Mouse (Mus musculus) lung, embryonic 16.5 days (tissue): ENCODE results near the gene Zfp444. TPM values are rescaled to one million over a fixed set of nuclear protein-coding genes. Genes with fewer than 3 reads are reported as not detected.

ENCODE experiments used
- ATAC-seq: fragments of 200-750 bp; cut with Nextera tagmentation; 2 replicates; pipeline ENCODE4 v1.8.0; 2017; ENCODE audit warnings: low read depth, mild to moderate bottlenecking, moderate library complexity
- H3K27ac ChIP-seq: fragments of 300-500 bp; sonication (generic); 2 replicates; pipeline ENCODE4 v1.5.1; 2014; ENCODE audit warnings: mild to moderate bottlenecking, control low read depth, low read length
- H3K27me3 ChIP-seq: fragments of 300-500 bp; sonication (generic); 2 replicates; pipeline ENCODE4 v1.6.1; 2014; ENCODE audit warnings: low read depth, low read length, mixed read lengths; ENCODE audit not compliant: control insufficient read depth, insufficient read depth
- H3K36me3 ChIP-seq: fragments of 300-500 bp; sonication (generic); 2 replicates; pipeline ENCODE4 v1.6.1; 2014; ENCODE audit warnings: low read length; ENCODE audit not compliant: control insufficient read depth, insufficient read depth
- H3K4me1 ChIP-seq: fragments of 300-500 bp; sonication (generic); replicated peaks from 2 replicates; pipeline ENCODE4 v1.6.1; 2014; ENCODE audit warnings: low read length, mixed read lengths; ENCODE audit not compliant: control insufficient read depth, insufficient read depth
- H3K4me2 ChIP-seq: fragments of 300-500 bp; sonication (generic); 2 replicates; pipeline ENCODE4 v1.6.1; 2014; ENCODE audit warnings: low read depth, low read length, control low read depth
- H3K4me3 ChIP-seq: fragments of 300-500 bp; sonication (generic); 2 replicates; pipeline ENCODE4 v1.5.1; 2014; ENCODE audit warnings: mild to moderate bottlenecking, low read length, control low read depth
- H3K9ac ChIP-seq: fragments of 300-500 bp; sonication (generic); 2 replicates; pipeline ENCODE4 v1.6.1; 2014; ENCODE audit warnings: low read length, control low read depth
- H3K9me3 ChIP-seq: fragments of 300-500 bp; sonication (generic); 2 replicates; pipeline ENCODE4 v1.6.1; 2016; ENCODE audit warnings: low read length; ENCODE audit not compliant: control insufficient read depth
- WGBS: fragments of 180-500 bp; shearing (Covaris S2); extraction: QIAGEN DNeasy Blood & Tissue Kit; methylation state at CpG from one replicate; pipeline ENCODE4 v1.1.7; 2014; 5-methylcytosine and 5-hydroxymethylcytosine counted together
- polyA plus RNA-seq: library from polyadenylated mRNA; unstranded; fragments of >200 nt; fragmentation: Nextera tagmentation; extraction: Ambion mirVana; gene quantifications from 2 replicates; pipeline ENCODE4 v1.2.1, GENCODE M21; 2015

Gene Zfp444
- polyA plus RNA-seq, 1 experiment from 2014 or later: 48.4 TPM

DNA sequence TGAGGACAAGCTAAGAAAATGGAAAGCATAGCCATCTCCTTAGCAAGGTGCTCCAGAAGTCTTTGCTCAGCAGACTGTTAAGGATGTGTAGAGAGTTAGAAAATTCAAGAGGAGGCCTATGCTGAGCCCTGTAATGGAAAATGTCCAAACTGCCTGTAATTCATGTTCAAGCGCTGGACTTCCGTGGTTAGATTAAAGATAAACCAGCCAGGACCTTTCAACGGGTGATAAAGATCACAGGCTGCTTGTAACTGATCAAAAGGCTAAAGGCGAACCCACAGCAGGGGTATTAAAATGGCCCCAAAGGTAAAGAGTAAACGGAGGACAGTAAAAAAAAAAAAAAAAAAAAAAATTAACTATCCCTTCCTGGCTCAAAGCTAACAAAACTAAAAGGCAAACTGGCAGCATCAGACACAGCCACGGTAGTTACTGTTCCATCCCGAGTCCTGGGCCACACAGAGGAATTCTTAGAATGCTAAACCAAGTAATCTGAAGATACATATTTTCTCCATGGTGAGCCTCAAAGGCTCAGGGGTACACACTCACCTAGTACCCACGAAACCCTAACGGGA is 15.0 kb upstream of the Zfp444 start:
- no peak for ATAC-seq
- peaks cover 17% of the 10 kb centered on the region for H3K4me1 ChIP-seq
- H3K36me3 ChIP-seq: no peaks in the 10 kb centered on the region
- 36% methylated on average over 9 of the region's 9 CpGs for WGBS
- peak overlapping the region; percentile 81 for H3K9ac ChIP-seq
- H3K27me3 ChIP-seq: no peaks in the 10 kb centered on the region
- H3K27ac ChIP-seq: 0 out of 2 replicates have a peak overlapping the region, but pooled peaks have one; percentile 93
- no peaks in the 10 kb centered on the region for H3K9me3 ChIP-seq
- H3K4me2 ChIP-seq: peak overlapping the region; percentile 54
- H3K4me3 ChIP-seq: peak overlapping the region; percentile 74

- Histone ChIP-seq H3K4me1 (peaks cover 15% of the 10 kb centered on the region), H3K4me3 (no peak overlapping the region), H3K27ac (no peak overlapping the region), H3K4me2 (no peak overlapping the region), H3K27me3 (no peaks in the 10 kb centered on the region), H3K36me3 (no peaks in the 10 kb centered on the region), H3K9me3 (no peaks in the 10 kb centered on the region), H3K9ac (no peak overlapping the region)
- WGBS: 46% methylated on average over 1 of the region's 1 CpGs
- no peak for ATAC-seq
Observed at GRCm38 (mm10) chr7:6157479-6157878, 14.5 kb upstream of the Zfp444 start.

GRCm38 (mm10) chr7:6159604-6160003 is 12.4 kb upstream of the Zfp444 start:
- WGBS: 61% methylated on average over 3 of the region's 3 CpGs
- H3K9ac ChIP-seq: no peak overlapping the region
- no peak overlapping the region for H3K4me2 ChIP-seq
- no peaks in the 10 kb centered on the region for H3K27me3 ChIP-seq
- H3K27ac ChIP-seq: no peak overlapping the region
- H3K4me3 ChIP-seq: no peak overlapping the region
- ATAC-seq: no peak
- no peaks in the 10 kb centered on the region for H3K9me3 ChIP-seq
- H3K4me1 ChIP-seq: peaks cover 8% of the 10 kb centered on the region
- H3K36me3 ChIP-seq: no peaks in the 10 kb centered on the region

GRCm38 (mm10) chr7:6161541-6161940 is 10.5 kb upstream of the Zfp444 start:
- no peak overlapping the region for H3K4me2 ChIP-seq
- no peak overlapping the region for H3K9ac ChIP-seq
- no peak overlapping the region for H3K27ac ChIP-seq
- no peak overlapping the region for H3K4me3 ChIP-seq
- no peaks in the 10 kb centered on the region for H3K9me3 ChIP-seq
- 0 out of 2 replicates have a peak, but pooled peaks have one; percentile 27 for ATAC-seq
- H3K27me3 ChIP-seq: no peaks in the 10 kb centered on the region
- 34% methylated on average over 3 of the region's 3 CpGs for WGBS
- H3K36me3 ChIP-seq: no peaks in the 10 kb centered on the region
- peaks cover 5% of the 10 kb centered on the region; the same call in 1 of the 2 replicates for H3K4me1 ChIP-seq

GRCm38 (mm10) chr7:6162172-6162571 is 9.9 kb upstream of the Zfp444 start:
- Histone ChIP-seq H3K4me1 (peaks cover under 1% of the 10 kb centered on the region; the same call in 1 of the 2 replicates), H3K27ac (no peak overlapping the region), H3K9ac (no peak overlapping the region), H3K36me3 (no peaks in the 10 kb centered on the region), H3K4me3 (no peak overlapping the region), H3K4me2 (no peak overlapping the region), H3K9me3 (no peaks in the 10 kb centered on the region), H3K27me3 (no peaks in the 10 kb centered on the region)
- ATAC-seq: no peak
- WGBS: 63% methylated on average over 4 of the region's 4 CpGs

DNA sequence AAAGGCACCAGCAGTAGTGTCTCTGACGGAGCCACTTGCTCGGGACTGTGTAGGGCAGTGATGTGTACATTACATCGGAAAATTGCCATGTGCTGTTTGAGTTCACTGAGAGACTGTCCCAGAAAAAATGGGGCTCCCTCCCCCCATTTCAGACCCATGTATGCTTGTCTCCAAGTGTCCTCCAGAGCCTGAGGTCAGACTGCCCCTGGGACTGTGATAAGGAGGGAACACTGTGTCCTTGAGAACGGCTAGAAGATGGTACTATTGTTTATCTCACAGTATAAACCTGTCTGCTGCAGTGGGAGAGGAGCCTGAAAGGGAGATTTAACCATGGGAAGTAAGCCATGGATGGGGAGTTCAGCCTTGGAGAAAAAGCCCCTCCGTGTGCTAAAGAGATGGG is 7.4 kb upstream of the Zfp444 start:
- H3K27ac ChIP-seq: no peak overlapping the region
- no peaks in the 10 kb centered on the region; the same call in 1 of the 2 replicates for H3K4me1 ChIP-seq
- WGBS: 48% methylated on average over 5 of the region's 5 CpGs
- H3K4me3 ChIP-seq: no peak overlapping the region
- no peak overlapping the region for H3K4me2 ChIP-seq
- H3K9ac ChIP-seq: no peak overlapping the region
- H3K27me3 ChIP-seq: no peaks in the 10 kb centered on the region
- no peaks in the 10 kb centered on the region for H3K9me3 ChIP-seq
- no peaks in the 10 kb centered on the region for H3K36me3 ChIP-seq
- ATAC-seq: no peak

DNA sequence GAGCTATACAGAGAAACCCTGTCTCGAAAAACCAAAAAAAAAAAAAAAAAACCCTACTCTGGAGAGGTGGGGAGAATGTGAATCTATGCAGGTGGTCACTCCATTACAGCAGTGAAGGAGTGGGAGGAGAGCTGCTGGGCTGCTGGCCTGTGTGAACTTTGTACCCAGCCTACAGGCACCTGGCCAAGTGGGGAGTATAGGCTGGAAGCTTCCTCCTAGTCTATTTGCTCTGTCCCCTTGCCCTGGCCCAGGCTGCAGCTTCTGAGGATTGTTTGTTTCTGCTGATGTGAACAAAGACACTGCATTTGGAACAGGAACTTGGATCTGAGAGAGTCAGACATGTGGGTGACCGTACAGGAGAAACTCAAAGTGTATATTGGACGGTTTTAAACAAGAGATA is 2.6 kb upstream of the Zfp444 start:
- H3K4me1 ChIP-seq: peaks cover 4% of the 10 kb centered on the region
- H3K4me2 ChIP-seq: no peak overlapping the region
- ATAC-seq: no peak
- H3K27me3 ChIP-seq: no peaks in the 10 kb centered on the region
- no peak overlapping the region for H3K4me3 ChIP-seq
- 0 out of 2 replicates have a peak overlapping the region, but pooled peaks have one; percentile 27 for H3K27ac ChIP-seq
- 54% methylated on average over 3 of the region's 3 CpGs for WGBS
- no peaks in the 10 kb centered on the region for H3K9me3 ChIP-seq
- H3K9ac ChIP-seq: no peak overlapping the region
- no peaks in the 10 kb centered on the region for H3K36me3 ChIP-seq

GRCm38 (mm10) chr7:6170391-6170790 is 1.6 kb upstream of the Zfp444 start:
- 68% methylated on average over 9 of the region's 9 CpGs for WGBS
- no peak for ATAC-seq
- peaks cover 4% of the 10 kb centered on the region for H3K4me1 ChIP-seq
- H3K4me2 ChIP-seq: no peak overlapping the region
- H3K27ac ChIP-seq: no peak overlapping the region
- H3K9me3 ChIP-seq: no peaks in the 10 kb centered on the region
- H3K36me3 ChIP-seq: no peaks in the 10 kb centered on the region; the same call in 1 of the 2 replicates
- H3K9ac ChIP-seq: no peak overlapping the region
- H3K27me3 ChIP-seq: no peaks in the 10 kb centered on the region
- no peak overlapping the region for H3K4me3 ChIP-seq

GRCm38 (mm10) chr7:6170871-6171270 is 1.2 kb upstream of the Zfp444 start:
- Histone ChIP-seq H3K9ac (peak overlapping the region; percentile 40), H3K4me3 (peak overlapping the region; percentile 79), H3K9me3 (no peaks in the 10 kb centered on the region), H3K4me1 (peaks cover 4% of the 10 kb centered on the region), H3K4me2 (peak overlapping the region; percentile 81), H3K27ac (peak overlapping the region; percentile 92), H3K36me3 (no peaks in the 10 kb centered on the region; the same call in 1 of the 2 replicates), H3K27me3 (no peaks in the 10 kb centered on the region)
- 31% methylated on average over 6 of the region's 6 CpGs for WGBS
- ATAC-seq: no peak
